Mouse (Mus musculus) thymus, postnatal 0 days (tissue): ENCODE results near the gene Arsk. TPM values are rescaled to one million over a fixed set of nuclear protein-coding genes. Genes with fewer than 3 reads are reported as not detected.
A peak's percentile ranks its signal among the peaks of the same experiment; 100 is the strongest.

Experiments used
- DNase-seq: peaks from one replicate; pipeline ENCODE4 v3.0.0-alpha.2; 2015; ENCODE audit warnings: low spot score
- polyA plus RNA-seq: library from polyadenylated mRNA; unstranded; fragments of >200 nt; fragmentation: Nextera tagmentation; extraction: Ambion mirVana; gene quantifications from 2 replicates; pipeline ENCODE4 v1.2.1, GENCODE M21; 2015

Arsk gene
- polyA plus RNA-seq, 1 experiment from 2014 or later: 5.4 TPM

GRCm38 (mm10) chr13:76024588-76024987 is 73.9 kb downstream of the Arsk start:
- DNase-seq: no peak

GRCm38 (mm10) chr13:76021782-76022181 is 76.7 kb downstream of the Arsk start:
- DNase-seq: no peak

GRCm38 (mm10) chr13:76018844-76019400 is 79.5 kb downstream of the Arsk start:
- peak; percentile 7 for DNase-seq

GRCm38 (mm10) chr13:76017974-76018843 is 80.3 kb downstream of the Arsk start, which contains the start of gene Rfesd:
Gene Rfesd (minus strand): TSS chr13:76018719.
- peak; percentile 98 for DNase-seq

- DNase-seq: peak; percentile 2
Observed at GRCm38 (mm10) chr13:76017465-76017864, 81.0 kb downstream of the Arsk start.

GRCm38 (mm10) chr13:76014511-76014910 is 83.9 kb downstream of the Arsk start:
- DNase-seq: no peak

Other genes starting within 250 kb of the Arsk start
- gene Rhobtb3, start 154.7 kb downstream of the Arsk start, polyA plus RNA-seq: 3.2 and 4.9 TPM in 2 replicates
- 0.36 and 0.52 TPM in 2 replicates for gene Spata9, start 131.5 kb downstream of the Arsk start, polyA plus RNA-seq
- 28.1 and 30.0 TPM in 2 replicates for gene Rfesd, start 79.9 kb downstream of the Arsk start, polyA plus RNA-seq
- gene Gpr150, start 41.7 kb downstream of the Arsk start, polyA plus RNA-seq: 0.26 and 0.36 TPM in 2 replicates
- 9.4 and 10.8 TPM in 2 replicates for gene Ttc37, start 74 bp upstream of the Arsk start, polyA plus RNA-seq
- gene Fam81b, start 206.4 kb upstream of the Arsk start, polyA plus RNA-seq: 0.09 TPM in 2 replicates